Mouse (Mus musculus): ENCODE data around the gene Tmem217.

GRCm38 (mm10) chr17:29548494-29548893 is 3.7 kb downstream of the Tmem217 start:
- TF ChIP-seq POLR2A (IDR thresholded peaks at IDR 0.05; ENCODE audit: borderline replicate concordance, extremely low read depth, insufficient read depth, insufficient read length, poor library complexity, severe bottlenecking) (no peak), CTCF (IDR thresholded peaks at IDR 0.05; ENCODE audit: borderline replicate concordance, extremely low read depth, insufficient read depth, insufficient read length) (no peak)

Measured in brain, embryonic 14.5 days (tissue).